Mouse (Mus musculus): Measurements from ENCODE around the gene Rpl18. TPM values are rescaled to one million over a fixed set of nuclear protein-coding genes. Genes with fewer than 3 reads are reported as not detected.

Gene Rpl18
- polyA plus RNA-seq, 1 experiment from 2014 or later, result 708 TPM

- H3K4me2 ChIP-seq (replicated peaks; ENCODE audit: low read depth), result 0 out of 2 replicates have a peak overlapping the region, but pooled peaks have one; percentile 2
- no peak overlapping the region for H3K9ac ChIP-seq (ENCODE audit: low read depth, low read length)
- peak; percentile 58 for ATAC-seq
- H3K4me3 ChIP-seq (ENCODE audit: low read depth, low read length), result no peak overlapping the region
- H3K27me3 ChIP-seq (replicated peaks; ENCODE audit: control insufficient read depth, insufficient read depth, low read length), result no peaks in the 10 kb centered on the region
- H3K27ac ChIP-seq (ENCODE audit: low read depth, low read length), result peak overlapping the region; percentile 60
- no peaks in the 10 kb centered on the region for H3K36me3 ChIP-seq (ENCODE audit: control insufficient read depth, insufficient read depth)
- no peaks in the 10 kb centered on the region for H3K4me1 ChIP-seq (replicated peaks; ENCODE audit: control insufficient read depth, insufficient read depth, low read length)
- WGBS, result 37% methylated on average over 10 of the region's 10 CpGs
- H3K9me3 ChIP-seq (ENCODE audit: control insufficient read depth), result no peaks in the 10 kb centered on the region
- TF ChIP-seq CTCF (IDR thresholded peaks at IDR 0.05; ENCODE audit: low read depth), result no peak
Observed at GRCm38 (mm10) chr7:45749401-45749800, 34.1 kb downstream of the Rpl18 start.

- Histone ChIP-seq H3K4me2 (replicated peaks; ENCODE audit: low read depth) (no peak overlapping the region), H3K9ac (ENCODE audit: low read depth, low read length) (no peak overlapping the region), H3K4me1 (replicated peaks; ENCODE audit: control insufficient read depth, insufficient read depth, low read length) (no peaks in the 10 kb centered on the region), H3K27me3 (replicated peaks; ENCODE audit: control insufficient read depth, insufficient read depth, low read length) (no peaks in the 10 kb centered on the region), H3K36me3 (ENCODE audit: control insufficient read depth, insufficient read depth) (no peaks in the 10 kb centered on the region), H3K4me3 (ENCODE audit: low read depth, low read length) (no peak overlapping the region), H3K27ac (ENCODE audit: low read depth, low read length) (peak overlapping the region; percentile 60), H3K9me3 (ENCODE audit: control insufficient read depth) (no peaks in the 10 kb centered on the region)
- 31% methylated on average over 9 of the region's 9 CpGs for WGBS
- TF ChIP-seq CTCF (IDR thresholded peaks at IDR 0.05; ENCODE audit: low read depth), result no peak
- peak; percentile 44; the same call in 1 of the 2 replicates for ATAC-seq
Observed at GRCm38 (mm10) chr7:45750162-45750561, 34.9 kb downstream of the Rpl18 start.

- WGBS, result 57% methylated on average over 6 of the region's 6 CpGs
Observed at GRCm38 (mm10) chr7:45755703-45756102, 40.4 kb downstream of the Rpl18 start.

GRCm38 (mm10) chr7:45759400-45759799 lies 44.1 kb downstream of the Rpl18 start:
- TF ChIP-seq CTCF (IDR thresholded peaks at IDR 0.05; ENCODE audit: low read depth), result peak; percentile 74
- peak overlapping the region; percentile 37; the same call in 1 of the 2 replicates for H3K9ac ChIP-seq (ENCODE audit: low read depth, low read length)

More at GRCm38 (mm10) chr7:45755703-45756102, 40.4 kb downstream of the Rpl18 start:
- Histone ChIP-seq H3K36me3 (ENCODE audit: control insufficient read depth, insufficient read depth) (no peaks in the 10 kb centered on the region), H3K4me3 (ENCODE audit: low read depth, low read length) (no peak overlapping the region), H3K9me3 (ENCODE audit: control insufficient read depth) (no peaks in the 10 kb centered on the region), H3K27ac (ENCODE audit: low read depth, low read length) (no peak overlapping the region), H3K4me2 (replicated peaks; ENCODE audit: low read depth) (no peak overlapping the region), H3K9ac (ENCODE audit: low read depth, low read length) (no peak overlapping the region), H3K27me3 (replicated peaks; ENCODE audit: control insufficient read depth, insufficient read depth, low read length) (no peaks in the 10 kb centered on the region; the same call in 1 of the 2 replicates), H3K4me1 (replicated peaks; ENCODE audit: control insufficient read depth, insufficient read depth, low read length) (peaks cover 4% of the 10 kb centered on the region)
- no peak for TF ChIP-seq CTCF (IDR thresholded peaks at IDR 0.05; ENCODE audit: low read depth)
- no peak for ATAC-seq

GRCm38 (mm10) chr7:45760151-45760550 lies 44.9 kb downstream of the Rpl18 start:
- no peaks in the 10 kb centered on the region for H3K36me3 ChIP-seq (ENCODE audit: control insufficient read depth, insufficient read depth)
- ATAC-seq, result no peak
- H3K27ac ChIP-seq (ENCODE audit: low read depth, low read length), result no peak overlapping the region
- no peak for TF ChIP-seq CTCF (IDR thresholded peaks at IDR 0.05; ENCODE audit: low read depth)
- H3K9me3 ChIP-seq (ENCODE audit: control insufficient read depth), result no peaks in the 10 kb centered on the region
- no peak overlapping the region for H3K9ac ChIP-seq (ENCODE audit: low read depth, low read length)
- WGBS, result 64% methylated on average over 5 of the region's 5 CpGs
- H3K27me3 ChIP-seq (replicated peaks; ENCODE audit: control insufficient read depth, insufficient read depth, low read length), result no peaks in the 10 kb centered on the region; the same call in 1 of the 2 replicates
- H3K4me2 ChIP-seq (replicated peaks; ENCODE audit: low read depth), result no peak overlapping the region
- H3K4me3 ChIP-seq (ENCODE audit: low read depth, low read length), result no peak overlapping the region
- peaks cover 4% of the 10 kb centered on the region for H3K4me1 ChIP-seq (replicated peaks; ENCODE audit: control insufficient read depth, insufficient read depth, low read length)

More at GRCm38 (mm10) chr7:45759400-45759799, 44.1 kb downstream of the Rpl18 start:
- ATAC-seq, result peak; percentile 91
- H3K27me3 ChIP-seq (replicated peaks; ENCODE audit: control insufficient read depth, insufficient read depth, low read length), result no peaks in the 10 kb centered on the region; the same call in 1 of the 2 replicates
- H3K4me3 ChIP-seq (ENCODE audit: low read depth, low read length), result peak overlapping the region; percentile 25
- H3K4me1 ChIP-seq (replicated peaks; ENCODE audit: control insufficient read depth, insufficient read depth, low read length), result peaks cover 4% of the 10 kb centered on the region
- WGBS, result 6% methylated on average over 24 of the region's 27 CpGs
- H3K4me2 ChIP-seq (replicated peaks; ENCODE audit: low read depth), result peak overlapping the region; percentile 59
- H3K27ac ChIP-seq (ENCODE audit: low read depth, low read length), result peak overlapping the region; percentile 41; the same call in 1 of the 2 replicates
- H3K36me3 ChIP-seq (ENCODE audit: control insufficient read depth, insufficient read depth), result no peaks in the 10 kb centered on the region
- no peaks in the 10 kb centered on the region for H3K9me3 ChIP-seq (ENCODE audit: control insufficient read depth)

- no peak overlapping the region for H3K9ac ChIP-seq (ENCODE audit: low read depth, low read length)
- 52% methylated on average over 8 of the region's 8 CpGs for WGBS
- ATAC-seq, result no peak
- no peaks in the 10 kb centered on the region for H3K27me3 ChIP-seq (replicated peaks; ENCODE audit: control insufficient read depth, insufficient read depth, low read length)
- H3K27ac ChIP-seq (ENCODE audit: low read depth, low read length), result no peak overlapping the region
- H3K9me3 ChIP-seq (ENCODE audit: control insufficient read depth), result no peaks in the 10 kb centered on the region
- H3K4me2 ChIP-seq (replicated peaks; ENCODE audit: low read depth), result no peak overlapping the region
- no peaks in the 10 kb centered on the region for H3K4me1 ChIP-seq (replicated peaks; ENCODE audit: control insufficient read depth, insufficient read depth, low read length)
- H3K4me3 ChIP-seq (ENCODE audit: low read depth, low read length), result no peak overlapping the region
- TF ChIP-seq CTCF (IDR thresholded peaks at IDR 0.05; ENCODE audit: low read depth), result no peak
- H3K36me3 ChIP-seq (ENCODE audit: control insufficient read depth, insufficient read depth), result no peaks in the 10 kb centered on the region
Observed at GRCm38 (mm10) chr7:45765995-45766394, 50.7 kb downstream of the Rpl18 start.

Data from intestine, postnatal 0 days (tissue).